Mouse (Mus musculus) cerebellum, adult 11-12 months (tissue): ENCODE measurements around the gene Trim21.
A peak's percentile ranks its signal among the peaks of the same experiment; 100 is the strongest.

Source experiments
- DNase-seq: peaks from one replicate; pipeline ENCODE4 v3.0.0; 2022

Gene Trim21

DNA sequence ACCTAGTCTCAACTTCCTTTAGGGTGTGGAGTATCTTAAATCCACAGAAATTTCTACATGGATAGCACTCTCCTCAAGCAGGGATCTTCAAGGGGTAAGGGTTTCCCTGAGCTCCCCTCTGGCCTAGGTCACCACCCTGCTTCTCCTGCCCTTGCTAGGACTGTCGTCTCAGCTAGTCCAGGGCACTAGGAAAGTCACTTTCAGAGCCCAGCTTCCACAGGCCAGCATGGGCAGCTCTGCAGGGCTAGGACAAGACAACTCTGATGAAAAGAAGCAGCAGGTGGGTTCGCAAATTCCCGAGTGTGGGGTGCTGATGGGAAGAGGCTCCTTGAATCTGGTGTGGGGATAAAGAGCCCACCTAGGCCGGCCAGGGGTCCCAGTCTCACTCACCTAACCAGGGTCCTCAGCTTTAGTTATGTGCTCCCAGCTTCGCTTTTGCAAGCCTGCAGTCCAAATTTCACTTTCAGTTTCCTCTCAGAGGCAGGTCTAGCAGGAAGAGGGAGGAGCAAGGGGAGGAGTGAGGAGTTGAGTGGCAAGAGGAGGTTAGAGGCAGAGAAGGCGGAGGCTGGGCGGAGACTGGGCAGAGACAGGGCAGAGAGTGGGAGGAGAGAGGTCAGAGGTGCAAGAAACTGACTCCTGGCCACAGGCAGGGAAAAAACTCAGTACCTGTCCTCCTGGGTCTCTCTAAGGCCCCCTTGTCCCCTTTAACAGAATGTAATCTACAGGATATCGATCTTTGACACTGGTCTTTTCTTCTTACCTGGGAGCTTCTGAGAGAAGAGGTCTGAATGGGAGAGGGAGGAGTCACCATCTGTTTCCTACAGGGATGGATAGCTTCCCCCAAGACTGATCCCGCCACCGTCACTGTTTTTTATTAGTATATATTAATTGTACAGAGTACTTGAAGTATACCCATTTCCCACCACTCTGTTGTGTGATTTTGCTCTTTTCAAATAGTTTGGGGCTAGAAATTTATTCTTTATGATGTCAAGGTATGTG is at the start of gene Trim21:
Gene Trim21, minus strand, starts transcription at position 488 of the 999 bp plus-strand sequence.
- peak; percentile 48 for DNase-seq

DNA sequence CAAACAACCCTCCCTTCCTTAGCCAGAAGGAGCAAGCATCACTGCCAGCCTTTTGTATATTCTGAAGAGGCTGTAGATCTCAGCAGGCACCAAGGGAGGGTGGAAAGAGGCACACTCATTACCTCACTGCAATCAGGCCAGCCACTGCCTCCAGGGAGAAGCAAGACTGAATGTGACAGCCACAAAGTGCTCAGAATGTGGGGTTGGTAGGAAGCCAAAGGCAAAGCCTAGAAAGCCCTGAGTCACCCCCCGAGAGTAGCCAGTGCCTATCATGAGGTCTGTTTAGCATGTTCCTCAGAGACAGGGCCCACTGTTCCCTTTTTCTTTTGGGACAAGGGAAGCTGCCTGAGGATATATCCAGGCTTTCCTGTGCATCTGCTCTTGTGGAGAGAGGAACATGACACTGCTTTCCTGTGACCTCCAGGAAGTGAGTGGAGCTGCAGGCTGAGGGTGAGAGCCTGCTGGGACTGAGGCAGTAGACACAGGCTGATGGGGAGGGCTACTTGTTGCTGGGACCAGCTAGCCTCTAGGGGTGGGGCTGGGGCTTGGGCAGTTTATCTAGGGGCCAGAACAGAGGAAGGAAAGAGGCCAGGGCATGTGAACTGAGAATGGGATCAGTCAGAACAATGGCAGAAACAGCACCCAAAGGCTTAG is 32.2 kb upstream of the Trim21 start, which contains the start of gene Olfr552:
Gene Olfr552, plus strand, starts transcription at position 393 of the 654 bp plus-strand sequence.
- DNase-seq, result no peak

- no peak for DNase-seq
These were observed 26.5 kb upstream of the Trim21 start, which contains the start of gene Olfr551 for GRCm38 (mm10) chr7:102591786-102592185. Gene Olfr551, minus strand, starts transcription at chr7:102591886.

DNA sequence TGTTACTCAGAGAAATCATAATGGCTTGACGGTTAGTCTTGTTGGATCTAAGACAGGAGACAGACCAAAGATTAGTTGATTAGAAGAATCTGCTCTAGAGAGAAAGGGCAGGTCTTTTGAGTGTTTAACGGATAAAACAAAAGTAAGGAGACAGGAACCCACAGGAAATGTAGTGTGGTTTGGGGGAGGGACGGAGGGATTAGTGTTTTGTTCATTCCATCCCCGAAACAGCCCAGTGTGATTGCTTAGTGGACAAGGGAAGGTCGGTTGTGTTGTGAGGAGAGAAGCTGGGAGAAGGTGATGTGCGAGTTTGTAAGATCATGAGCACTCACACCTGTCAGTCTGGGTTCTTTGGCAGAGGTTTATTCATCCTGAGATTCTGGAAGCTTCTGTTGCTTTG is 10.7 kb upstream of the Trim21 start:
- no peak for DNase-seq

GRCm38 (mm10) chr7:102573174-102573830 is 8.0 kb upstream of the Trim21 start:
- DNase-seq, result no peak

DNA sequence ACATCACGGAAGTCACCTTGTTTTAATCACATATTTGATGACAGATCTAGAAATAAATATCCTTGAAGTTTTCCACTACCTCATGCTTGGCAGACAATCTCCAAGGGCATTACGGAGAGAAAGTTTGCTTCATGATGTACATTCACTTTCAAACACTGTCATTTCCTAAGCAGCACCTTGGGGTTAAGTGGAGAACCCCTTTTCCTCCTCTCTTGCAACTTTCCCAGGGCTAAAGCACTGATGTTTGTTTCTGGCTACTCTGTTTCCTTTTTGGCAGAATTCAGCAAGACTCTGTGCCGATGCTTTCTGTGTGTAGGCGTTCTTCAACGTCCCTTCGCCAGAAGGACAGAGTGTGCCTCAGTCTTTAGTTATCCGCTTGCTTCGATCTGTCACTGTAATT is 5.9 kb upstream of the Trim21 start, which contains the start of gene Olfr550:
Gene Olfr550, plus strand, starts transcription at position 301 of the 400 bp plus-strand sequence.
- no peak for DNase-seq

DNA sequence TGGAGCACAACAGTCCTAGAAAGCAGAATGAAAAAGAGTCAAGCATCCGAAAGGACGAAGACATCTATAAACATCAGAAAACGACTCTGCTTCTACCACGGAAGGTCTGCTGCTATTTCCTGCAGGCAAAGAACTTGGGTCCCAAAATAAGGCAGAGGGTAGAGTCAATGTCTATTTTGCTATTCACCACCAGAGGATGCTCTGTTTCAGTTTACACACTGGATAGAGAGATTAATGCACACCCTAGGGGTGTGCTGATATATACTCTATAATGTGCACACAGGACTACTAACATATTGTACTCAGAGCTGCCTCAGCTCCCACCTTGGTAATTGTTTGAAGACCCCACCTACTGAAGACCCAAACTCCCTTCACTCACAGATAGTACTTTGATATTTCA is 933 bp upstream of the Trim21 start:
- DNase-seq, result no peak

- no peak for DNase-seq
These were observed 12.0 kb downstream of the Trim21 start for GRCm38 (mm10) chr7:102553279-102553678.

DNA sequence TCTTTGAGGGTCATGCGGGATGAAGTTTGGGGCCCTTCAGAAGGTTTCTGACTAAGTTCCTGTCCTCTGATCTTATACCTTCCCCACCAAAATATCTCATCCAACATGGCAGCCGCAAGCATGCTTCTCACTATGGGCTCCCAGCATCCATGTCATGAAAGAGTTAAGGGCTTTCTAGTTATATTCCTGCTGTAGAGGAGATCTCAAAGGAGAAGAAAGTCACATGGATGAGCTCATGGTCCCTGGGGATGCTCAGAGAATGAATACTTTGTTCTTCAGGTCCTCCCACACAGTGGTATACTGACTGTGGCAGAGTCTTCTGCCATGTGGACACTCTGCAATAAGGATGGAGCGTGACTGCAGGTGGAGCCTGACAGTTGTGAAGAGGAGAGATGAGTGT is 15.7 kb downstream of the Trim21 start, which contains the start of gene Olfr549:
Gene Olfr549, plus strand, starts transcription at position 301 of the 400 bp plus-strand sequence.
- no peak for DNase-seq

GRCm38 (mm10) chr7:102541251-102541650 is 24.0 kb downstream of the Trim21 start:
- DNase-seq, result no peak

- no peak for DNase-seq
These were observed 24.7 kb downstream of the Trim21 start, which contains the start of gene Olfr548-ps1 for GRCm38 (mm10) chr7:102540596-102540995. Gene Olfr548-ps1, plus strand, starts transcription at chr7:102540896.

DNA sequence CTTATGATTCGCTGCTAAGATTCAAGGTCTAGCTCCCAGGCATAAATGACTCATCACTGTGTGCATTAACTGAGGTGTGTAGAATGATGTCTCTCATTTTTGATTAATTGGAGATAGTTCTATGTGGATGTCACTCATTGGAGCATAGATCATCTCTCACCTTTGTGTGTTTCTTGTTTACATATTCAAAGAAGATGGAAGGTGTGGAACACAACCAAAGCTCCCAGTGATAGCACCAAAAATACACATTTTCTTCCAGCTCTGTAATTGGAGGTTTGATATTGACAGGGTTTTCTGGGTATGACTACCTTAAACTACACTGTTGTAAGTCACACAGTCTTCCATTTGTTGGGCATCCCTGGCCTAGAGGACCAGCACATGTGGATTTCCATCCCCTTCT is 30.8 kb downstream of the Trim21 start, which contains the start of gene Olfr547:
Gene Olfr547, plus strand, starts transcription at position 301 of the 400 bp plus-strand sequence.
- no peak for DNase-seq

GRCm38 (mm10) chr7:102529052-102529451 is 36.2 kb downstream of the Trim21 start:
- no peak for DNase-seq

GRCm38 (mm10) chr7:102517051-102517335 is 48.3 kb downstream of the Trim21 start:
- DNase-seq, result no peak

DNA sequence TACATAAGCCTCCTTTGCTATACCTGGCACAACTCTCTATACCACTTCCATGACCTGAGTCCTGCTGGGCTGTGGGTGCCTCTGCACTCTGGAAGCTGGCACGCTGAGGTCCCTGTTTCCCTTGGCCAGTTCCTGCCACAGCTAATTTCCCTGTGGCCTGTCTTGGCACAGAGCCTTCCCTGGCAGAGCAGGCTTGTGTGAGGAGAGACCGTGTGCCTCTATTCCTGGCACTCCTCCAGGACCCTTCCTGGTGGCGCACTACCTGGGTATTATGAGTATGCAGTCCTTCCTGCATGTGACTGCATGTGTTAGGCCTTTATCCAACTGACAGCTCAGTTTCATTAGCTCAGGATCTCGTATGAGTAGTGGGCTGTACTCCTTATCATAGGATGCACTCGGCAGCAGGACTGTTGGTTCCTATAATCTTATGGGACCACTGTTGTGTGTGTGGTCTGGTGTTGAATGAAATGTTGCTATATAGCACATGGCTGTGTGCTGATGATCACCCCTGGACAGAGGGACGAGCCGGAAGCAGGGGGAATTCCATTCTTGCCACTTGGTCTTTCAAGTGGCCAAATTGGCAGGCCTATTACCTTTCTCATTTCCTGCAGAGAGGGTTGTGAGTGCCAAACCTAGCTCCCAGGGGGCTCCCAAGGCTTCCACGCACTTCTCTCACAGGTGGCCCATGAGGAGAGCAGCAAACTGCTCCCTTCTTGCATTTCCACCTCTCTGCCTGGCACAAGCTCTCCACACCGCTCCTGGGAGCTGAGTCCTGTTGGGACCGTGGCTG is 48.8 kb downstream of the Trim21 start:
- DNase-seq, result peak; percentile 41

DNA sequence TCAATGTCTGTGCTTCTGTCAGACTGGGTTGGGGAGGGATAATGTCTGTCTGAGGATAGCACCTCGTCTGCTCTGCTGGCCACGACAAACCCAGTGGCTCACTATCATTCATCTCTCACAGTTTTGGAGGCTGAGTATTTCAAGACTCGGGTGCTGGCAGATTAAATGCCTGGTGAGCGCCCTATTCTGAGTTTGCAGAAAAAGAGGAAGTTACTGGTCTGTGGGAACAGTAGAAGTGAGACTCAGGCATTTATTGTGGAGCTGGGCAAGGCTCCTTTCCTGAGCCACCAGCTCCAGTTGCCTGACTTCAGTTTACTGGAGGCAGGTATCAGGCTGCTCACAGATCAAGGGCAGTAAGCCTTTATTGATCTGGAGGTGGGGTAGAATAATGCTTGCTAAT is 51.1 kb downstream of the Trim21 start:
- DNase-seq, result no peak

- peak; percentile 75 for DNase-seq
These were observed 52.4 kb downstream of the Trim21 start for GRCm38 (mm10) chr7:102512814-102513435.

DNA sequence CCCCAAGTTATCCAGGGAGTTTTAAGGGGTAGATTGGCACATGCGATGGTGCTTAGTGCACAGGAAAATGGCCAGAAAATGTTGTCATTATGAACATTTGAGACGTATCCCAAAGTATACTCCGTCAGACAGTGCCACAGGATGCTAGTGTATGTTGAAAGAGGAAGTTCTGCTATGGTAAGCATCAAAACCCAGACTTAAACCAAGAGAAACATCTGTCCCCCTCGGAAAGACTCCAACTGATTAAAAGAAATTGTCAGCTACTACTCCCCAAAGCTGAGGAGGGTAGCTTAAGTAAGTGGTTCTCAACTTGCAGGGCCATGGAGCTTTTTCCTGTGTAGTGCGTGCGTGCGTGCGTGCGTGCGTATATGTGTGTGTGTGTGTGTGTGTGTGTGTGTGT is 53.4 kb downstream of the Trim21 start:
- no peak for DNase-seq

- no peak for DNase-seq
These were observed 55.6 kb downstream of the Trim21 start for GRCm38 (mm10) chr7:102509726-102510125.

- DNase-seq, result no peak
These were observed 56.6 kb downstream of the Trim21 start for GRCm38 (mm10) chr7:102508666-102509065.

GRCm38 (mm10) chr7:102508066-102508465 is 57.2 kb downstream of the Trim21 start:
- DNase-seq, result no peak
